Mouse (Mus musculus): Measurements from ENCODE around the gene Tas2r143.

Gene Tas2r143

DNA sequence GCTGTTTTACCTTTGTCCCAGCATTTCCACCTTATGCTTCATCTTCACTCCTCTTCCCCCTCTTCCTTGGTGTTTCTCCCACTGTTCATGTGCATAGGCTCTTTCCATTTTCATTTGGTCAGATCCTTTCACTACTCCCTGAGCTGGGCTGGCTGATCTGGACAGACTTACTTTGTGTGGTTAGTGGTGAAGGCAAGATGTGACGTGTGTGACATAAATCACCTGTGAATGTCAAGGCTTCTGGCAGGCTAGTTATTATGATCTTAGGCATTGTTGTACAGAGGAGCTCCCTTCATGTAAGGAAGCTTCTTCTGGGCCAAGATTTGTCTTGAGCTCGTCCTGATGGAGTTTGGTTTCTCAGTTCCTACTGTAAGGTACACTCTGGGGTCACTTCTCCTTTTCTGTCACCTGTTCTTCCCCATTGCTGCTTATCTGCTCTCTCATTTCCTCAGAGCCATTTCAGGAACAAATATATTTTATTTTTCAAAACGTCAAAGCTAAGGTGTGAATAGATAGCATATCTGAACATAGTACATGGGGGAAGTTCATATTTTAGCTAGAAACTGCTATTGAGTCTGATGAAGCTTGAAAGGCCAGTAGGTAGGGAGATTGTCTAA, 2.9 kb upstream of the Tas2r143 start:
- DNase-seq (ENCODE audit: low spot score in 2 of 2), result no peak

DNA sequence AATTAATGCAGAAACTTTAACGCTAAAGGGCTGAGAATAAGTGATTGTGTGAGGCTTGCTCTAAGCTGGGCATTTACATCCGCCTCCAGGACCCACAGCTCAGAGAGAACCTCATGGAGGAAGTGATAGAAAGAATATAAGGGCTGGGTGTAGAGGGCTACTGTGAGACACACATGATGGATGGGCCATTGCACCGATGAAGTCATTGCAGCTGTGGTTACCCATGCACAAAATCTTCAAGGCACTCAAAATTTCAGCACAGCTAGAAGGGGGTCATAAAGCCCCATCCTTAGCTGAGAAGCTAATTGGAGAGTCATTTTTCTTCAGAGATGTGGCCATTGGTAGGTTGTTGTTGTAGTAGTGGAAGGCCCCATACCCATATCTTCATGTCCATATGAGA, 1.8 kb upstream of the Tas2r143 start:
- no peak for DNase-seq (ENCODE audit: low spot score in 2 of 2)

DNA sequence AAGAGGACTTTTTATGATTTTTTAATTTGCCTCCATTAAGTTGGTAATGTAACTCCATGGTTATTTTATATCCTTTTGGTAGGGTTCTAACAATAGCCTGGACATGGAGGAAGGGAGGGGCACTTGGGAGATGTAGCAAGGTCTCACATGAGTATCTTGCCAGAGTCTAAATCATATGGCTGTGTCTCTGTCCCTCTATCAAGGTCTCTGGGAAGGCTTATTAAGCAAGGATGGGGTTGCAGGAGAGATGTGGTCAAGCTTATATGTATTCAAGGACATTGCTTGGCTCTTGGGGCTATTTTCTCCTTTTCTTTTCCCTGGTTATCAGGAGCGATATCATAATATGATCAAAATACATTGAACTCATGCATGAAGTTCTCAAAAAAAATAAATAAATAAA, 1.0 kb upstream of the Tas2r143 start:
- DNase-seq (ENCODE audit: low spot score in 2 of 2), result no peak

DNA sequence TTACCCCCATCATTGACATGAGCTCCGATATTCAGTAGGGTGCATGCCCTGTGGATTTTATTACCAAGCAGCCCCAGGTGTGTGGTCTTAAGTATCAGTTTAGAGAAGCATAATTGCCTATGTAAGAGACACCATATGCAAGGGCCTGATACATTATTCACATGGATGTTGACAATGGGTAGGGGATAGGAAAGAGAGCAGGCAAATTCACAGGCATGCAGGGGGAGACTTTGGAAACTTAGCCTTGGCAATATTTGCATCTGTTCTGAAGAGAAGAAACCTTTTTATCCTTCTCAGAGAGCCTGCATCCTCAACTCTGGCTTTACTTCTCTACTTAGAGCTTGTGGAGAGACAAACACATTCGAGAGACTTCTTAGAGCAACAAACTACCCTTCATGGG, 5.1 kb downstream of the Tas2r143 start, which contains the start of gene Tas2r135:
Gene Tas2r135 (plus strand): TSS at position 301 of the 400 bp plus-strand sequence.
- no peak for DNase-seq (ENCODE audit: low spot score in 2 of 2)

DNA sequence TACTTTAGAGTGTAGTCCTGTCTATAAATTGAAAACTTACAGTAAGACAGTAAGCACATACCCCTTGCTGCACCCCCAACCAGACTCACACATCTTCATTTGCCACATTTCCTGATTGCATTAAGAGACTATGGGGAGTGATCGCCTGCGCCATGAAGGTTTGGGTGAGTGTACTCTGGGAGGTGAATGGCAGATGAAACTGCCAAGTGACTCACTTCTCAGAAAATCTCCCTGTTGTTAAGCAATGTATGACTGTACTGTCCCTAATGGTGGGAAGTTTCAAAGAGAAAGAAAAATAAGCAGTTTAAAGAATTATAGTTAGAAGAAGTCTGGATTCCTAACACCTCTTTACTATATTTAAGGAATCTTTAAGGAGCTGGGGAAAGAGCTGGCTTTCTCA, 19.4 kb downstream of the Tas2r143 start:
- DNase-seq (ENCODE audit: low spot score in 2 of 2), result no peak

DNA sequence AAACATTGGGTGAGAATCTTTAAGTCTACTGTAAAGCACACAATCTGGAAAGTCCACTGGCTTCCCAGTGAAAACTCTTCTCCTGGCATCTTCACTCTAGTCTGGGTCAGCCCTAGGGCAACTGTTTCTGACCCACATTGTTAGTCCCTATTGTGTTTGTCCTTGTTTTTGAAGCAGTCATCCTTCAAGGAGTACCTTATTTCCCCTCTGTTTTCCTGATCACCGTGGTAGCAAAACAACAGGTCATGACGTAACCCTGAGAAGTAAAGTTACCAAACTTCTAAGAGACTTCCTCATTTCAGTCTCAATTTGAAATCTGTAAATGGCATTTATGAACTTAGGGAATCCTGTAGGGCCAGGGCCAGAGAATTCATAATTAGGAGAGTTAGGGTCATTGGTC, 21.4 kb downstream of the Tas2r143 start:
- no peak for DNase-seq (ENCODE audit: low spot score in 2 of 2)

DNA sequence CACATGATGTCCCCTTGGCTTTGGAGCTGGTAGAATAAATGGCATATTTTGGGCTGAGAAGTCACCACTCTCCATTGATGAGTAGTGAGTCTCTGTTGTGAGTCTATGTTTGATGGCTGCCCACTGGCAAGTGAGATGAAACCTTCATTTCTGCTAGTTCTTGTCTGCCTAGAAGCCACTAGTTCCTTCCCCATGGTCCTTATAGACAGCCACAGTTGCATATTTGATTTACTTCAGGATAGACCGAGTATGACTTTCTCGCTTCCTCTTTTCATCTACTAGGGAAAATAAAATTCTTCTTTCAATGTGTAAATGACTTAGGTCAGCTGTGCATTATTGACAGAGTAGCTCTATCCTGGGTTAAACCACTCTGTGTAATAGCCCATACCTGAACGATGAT, 24.4 kb downstream of the Tas2r143 start:
- DNase-seq (ENCODE audit: low spot score in 2 of 2), result no peak

DNA sequence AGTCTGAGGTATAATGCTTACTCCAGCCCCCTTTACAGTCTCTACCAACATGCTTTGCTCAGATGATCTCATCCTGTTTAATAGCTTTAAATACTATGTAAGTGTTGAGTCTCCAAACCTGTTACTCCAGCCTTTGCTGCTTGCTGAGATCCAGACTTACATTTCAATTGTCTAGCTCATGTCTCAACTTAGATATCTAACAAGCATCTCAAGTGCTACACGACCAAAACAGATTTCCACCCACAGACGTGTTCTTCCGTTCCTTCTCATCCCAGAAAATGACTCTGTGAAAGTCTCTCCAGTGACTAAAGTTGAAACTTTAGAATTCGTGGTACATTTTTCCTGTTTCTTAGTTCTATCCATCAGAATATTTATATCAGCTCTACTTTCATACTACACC, 26.3 kb downstream of the Tas2r143 start:
- DNase-seq (ENCODE audit: low spot score in 2 of 2), result no peak

DNA sequence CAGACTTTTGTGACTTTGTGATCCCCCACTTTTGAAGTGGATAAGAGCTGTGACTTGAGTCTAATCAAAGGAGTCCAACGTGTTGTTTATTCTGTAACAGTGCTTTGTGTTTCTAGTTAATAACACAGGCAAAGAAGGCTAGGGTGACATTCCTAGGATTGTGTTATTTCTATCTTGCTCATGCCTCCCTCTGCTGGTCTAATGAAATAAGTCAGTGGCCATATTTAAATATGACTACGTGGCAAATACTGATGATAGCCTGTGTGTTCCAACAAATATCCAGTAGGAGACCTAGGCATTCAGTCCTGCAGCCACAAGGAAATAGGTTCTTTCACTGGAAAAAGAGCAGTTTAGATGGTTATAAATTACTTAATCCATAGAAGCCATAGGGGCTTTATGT, 33.5 kb downstream of the Tas2r143 start:
- no peak for DNase-seq (ENCODE audit: low spot score in 2 of 2)

DNA sequence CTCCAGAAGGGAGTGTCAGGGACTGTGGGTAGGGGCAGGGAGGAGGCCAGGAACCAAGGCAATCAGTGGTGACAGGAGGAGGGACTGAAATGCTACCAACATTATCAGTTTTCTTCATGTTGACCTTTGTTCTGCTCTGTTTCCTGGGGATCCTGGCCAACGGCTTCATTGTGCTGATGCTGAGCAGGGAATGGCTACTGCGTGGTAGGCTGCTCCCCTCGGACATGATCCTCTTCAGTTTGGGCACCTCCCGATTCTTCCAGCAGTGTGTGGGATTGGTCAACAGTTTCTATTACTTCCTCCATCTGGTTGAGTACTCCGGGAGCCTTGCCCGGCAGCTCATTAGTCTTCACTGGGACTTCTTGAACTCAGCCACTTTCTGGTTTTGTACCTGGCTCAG, 34.4 kb downstream of the Tas2r143 start, which contains the start of gene Tas2r126:
Gene Tas2r126 (plus strand): TSS at position 90 of the 400 bp plus-strand sequence.
- DNase-seq (ENCODE audit: low spot score in 2 of 2), result no peak

DNA sequence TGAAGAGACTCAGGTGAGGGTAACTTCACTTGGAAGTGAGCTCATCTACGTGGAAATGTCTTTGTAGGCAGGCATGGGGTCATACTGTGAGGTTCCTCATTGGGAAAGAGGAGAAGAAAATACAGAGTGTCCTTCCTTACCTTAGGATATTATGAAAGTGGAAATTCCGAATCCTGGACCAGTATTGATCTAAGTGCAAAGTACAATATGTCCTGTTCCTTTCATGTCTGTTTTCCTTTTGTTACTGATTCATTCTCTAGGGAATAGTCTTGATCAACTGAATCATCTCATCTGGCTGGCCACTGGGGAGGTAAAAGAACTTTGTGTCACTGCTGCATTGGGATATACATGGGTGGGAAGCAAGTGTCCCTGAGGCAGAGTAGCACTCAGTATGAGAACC, 35.5 kb downstream of the Tas2r143 start:
- DNase-seq (ENCODE audit: low spot score in 2 of 2), result no peak

DNA sequence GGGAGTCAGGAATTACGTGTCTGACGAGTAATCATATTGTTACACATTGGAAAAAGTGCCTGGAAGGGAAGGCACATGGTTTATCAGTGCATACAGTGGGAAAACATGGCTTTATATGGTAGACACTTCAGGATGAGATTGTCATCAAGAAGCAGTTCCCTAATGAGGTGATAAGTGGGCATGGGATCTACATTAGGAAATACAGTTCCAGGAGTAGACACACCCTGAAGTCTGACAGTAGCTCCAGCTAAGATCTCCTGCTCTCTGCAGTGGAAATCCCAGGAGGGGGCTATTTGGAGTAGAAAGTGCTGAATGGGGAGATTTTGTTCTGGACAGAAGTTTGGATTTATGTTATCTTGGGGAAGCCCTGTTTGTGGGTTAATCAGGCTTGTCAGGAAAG, 41.4 kb downstream of the Tas2r143 start:
- no peak for DNase-seq (ENCODE audit: low spot score in 2 of 2)

DNA sequence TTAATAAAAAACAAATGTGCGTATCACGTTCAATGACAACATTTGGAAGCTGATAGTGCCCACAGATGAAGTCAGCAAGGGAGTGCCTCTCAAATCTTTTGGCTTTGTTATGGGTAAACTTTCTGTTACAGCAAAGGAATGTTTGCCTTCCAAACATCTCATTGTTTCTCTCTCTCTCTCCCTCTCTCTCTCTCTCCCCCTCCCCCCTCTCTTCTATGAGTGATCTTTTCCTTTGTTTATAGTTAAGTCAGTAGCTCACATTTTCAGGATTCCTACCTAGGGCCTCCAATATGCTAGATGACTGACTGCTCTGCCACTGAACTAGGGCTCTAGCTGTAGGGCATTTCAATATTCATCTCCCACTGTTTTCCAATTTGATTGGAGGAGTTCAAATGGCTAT, 44.5 kb downstream of the Tas2r143 start:
- no peak for DNase-seq (ENCODE audit: low spot score in 2 of 2)

DNA sequence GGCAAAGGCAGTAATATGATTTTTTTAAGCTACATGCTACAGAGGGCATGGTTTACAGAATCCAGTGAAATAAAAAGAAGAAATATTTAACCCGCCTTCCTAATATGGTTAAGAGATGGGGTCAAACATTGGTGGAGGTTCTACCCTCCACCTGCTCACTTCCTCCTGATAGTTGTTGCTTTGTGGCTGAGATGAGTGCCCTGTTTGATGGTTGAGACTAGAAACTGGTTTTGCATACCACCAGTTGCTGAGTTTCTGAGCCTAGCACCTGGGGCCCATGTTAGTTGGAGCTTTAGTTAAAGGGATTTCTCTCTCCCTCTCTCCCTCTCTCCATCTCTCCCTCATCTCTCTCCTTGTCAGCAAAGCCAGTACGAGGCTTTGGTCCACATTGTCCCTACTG, 47.3 kb downstream of the Tas2r143 start:
- no peak for DNase-seq (ENCODE audit: low spot score in 2 of 2)

Measured in right cerebral cortex, postnatal 36 days (tissue).